Mouse (Mus musculus): ENCODE results near the gene Epha4. TPM values are rescaled to one million over a fixed set of nuclear protein-coding genes. Genes with fewer than 3 reads are reported as not detected.

Gene Epha4
- polyA plus RNA-seq, 1 experiment = 2.4 TPM

- WGBS = 90% methylated on average over 3 of the region's 3 CpGs
- DNase-seq (ENCODE audit: low read depth, low spot score) = no peak
Observed at GRCm38 (mm10) chr1:77452721-77453120, 62.2 kb downstream of the Epha4 start.

- DNase-seq (ENCODE audit: low read depth, low spot score) = no peak
Observed at GRCm38 (mm10) chr1:77451541-77451940, 63.3 kb downstream of the Epha4 start.

GRCm38 (mm10) chr1:77450201-77450600 is 64.7 kb downstream of the Epha4 start:
- WGBS = 43% methylated on average over 3 of the region's 3 CpGs

More at GRCm38 (mm10) chr1:77451541-77451940, 63.3 kb downstream of the Epha4 start:
- 75% methylated on average over 3 of the region's 3 CpGs for WGBS

GRCm38 (mm10) chr1:77447061-77447614 is 67.8 kb downstream of the Epha4 start:
- no peak for DNase-seq (ENCODE audit: low read depth, low spot score)
- WGBS = 86% methylated on average over 1 of the region's 1 CpGs

More at GRCm38 (mm10) chr1:77450201-77450600, 64.7 kb downstream of the Epha4 start:
- DNase-seq (ENCODE audit: low read depth, low spot score) = no peak

GRCm38 (mm10) chr1:77446438-77446837 is 68.5 kb downstream of the Epha4 start:
- DNase-seq (ENCODE audit: low read depth, low spot score) = no peak
- WGBS = 66% methylated on average over 12 of the region's 12 CpGs

GRCm38 (mm10) chr1:77444648-77445047 is 70.2 kb downstream of the Epha4 start:
- 32% methylated on average over 9 of the region's 9 CpGs for WGBS
- no peak for DNase-seq (ENCODE audit: low read depth, low spot score)

- WGBS = 7% methylated on average over 4 of the region's 4 CpGs
- DNase-seq (ENCODE audit: low read depth, low spot score) = no peak
Observed at GRCm38 (mm10) chr1:77441987-77442386, 72.9 kb downstream of the Epha4 start.

GRCm38 (mm10) chr1:77441401-77441800 is 73.5 kb downstream of the Epha4 start:
- 63% methylated on average over 4 of the region's 4 CpGs for WGBS
- no peak for DNase-seq (ENCODE audit: low read depth, low spot score)

GRCm38 (mm10) chr1:77440512-77440911 is 74.4 kb downstream of the Epha4 start:
- WGBS = 88% methylated on average over 10 of the region's 10 CpGs
- DNase-seq (ENCODE audit: low read depth, low spot score) = no peak

GRCm38 (mm10) chr1:77439383-77440074 is 75.4 kb downstream of the Epha4 start:
- DNase-seq (ENCODE audit: low read depth, low spot score) = no peak
- 95% methylated on average over 3 of the region's 3 CpGs for WGBS

- no peak for DNase-seq (ENCODE audit: low read depth, low spot score)
- WGBS = 10% methylated on average over 4 of the region's 4 CpGs
Observed at GRCm38 (mm10) chr1:77438639-77439038, 76.2 kb downstream of the Epha4 start.

- DNase-seq (ENCODE audit: low read depth, low spot score) = no peak
- 82% methylated on average over 10 of the region's 10 CpGs for WGBS
Observed at GRCm38 (mm10) chr1:77437881-77438610, 76.8 kb downstream of the Epha4 start.

- no peak for DNase-seq (ENCODE audit: low read depth, low spot score)
Observed at GRCm38 (mm10) chr1:77435045-77435444, 79.8 kb downstream of the Epha4 start.

GRCm38 (mm10) chr1:77433148-77433547 is 81.7 kb downstream of the Epha4 start:
- no peak for DNase-seq (ENCODE audit: low read depth, low spot score)
- WGBS = 35% methylated on average over 3 of the region's 3 CpGs

More at GRCm38 (mm10) chr1:77435045-77435444, 79.8 kb downstream of the Epha4 start:
- 19% methylated on average over 4 of the region's 4 CpGs for WGBS

- WGBS = 38% methylated on average over 2 of the region's 2 CpGs
- no peak for DNase-seq (ENCODE audit: low read depth, low spot score)
Observed at GRCm38 (mm10) chr1:77432489-77432888, 82.4 kb downstream of the Epha4 start.

GRCm38 (mm10) chr1:77429174-77429573 is 85.7 kb downstream of the Epha4 start:
- WGBS = 85% methylated on average over 6 of the region's 6 CpGs
- no peak for DNase-seq (ENCODE audit: low read depth, low spot score)

GRCm38 (mm10) chr1:77426956-77427355 is 87.9 kb downstream of the Epha4 start:
- 82% methylated on average over 6 of the region's 6 CpGs for WGBS

GRCm38 (mm10) chr1:77425171-77425570 is 89.7 kb downstream of the Epha4 start:
- no peak for DNase-seq (ENCODE audit: low read depth, low spot score)
- WGBS = 86% methylated on average over 3 of the region's 3 CpGs

More at GRCm38 (mm10) chr1:77426956-77427355, 87.9 kb downstream of the Epha4 start:
- no peak for DNase-seq (ENCODE audit: low read depth, low spot score)

GRCm38 (mm10) chr1:77421081-77421480 is 93.8 kb downstream of the Epha4 start:
- no peak for DNase-seq (ENCODE audit: low read depth, low spot score)
- WGBS = 36% methylated on average over 3 of the region's 3 CpGs

- WGBS = 76% methylated on average over 2 of the region's 2 CpGs
- no peak for DNase-seq (ENCODE audit: low read depth, low spot score)
Observed at GRCm38 (mm10) chr1:77420348-77420747, 94.5 kb downstream of the Epha4 start.

GRCm38 (mm10) chr1:77416872-77417271 is 98.0 kb downstream of the Epha4 start:
- 78% methylated on average over 4 of the region's 4 CpGs for WGBS
- no peak for DNase-seq (ENCODE audit: low read depth, low spot score)

Measured in large intestine, adult 2 months (tissue).